Mouse (Mus musculus): ENCODE measurements around the gene Efcab5.
"Not testable (repeated sequence)": the region's sequence is repeated elsewhere in the genome, so short reads cannot be mapped to it uniquely, and the experiment has no call there.

The Efcab5 gene

DNA sequence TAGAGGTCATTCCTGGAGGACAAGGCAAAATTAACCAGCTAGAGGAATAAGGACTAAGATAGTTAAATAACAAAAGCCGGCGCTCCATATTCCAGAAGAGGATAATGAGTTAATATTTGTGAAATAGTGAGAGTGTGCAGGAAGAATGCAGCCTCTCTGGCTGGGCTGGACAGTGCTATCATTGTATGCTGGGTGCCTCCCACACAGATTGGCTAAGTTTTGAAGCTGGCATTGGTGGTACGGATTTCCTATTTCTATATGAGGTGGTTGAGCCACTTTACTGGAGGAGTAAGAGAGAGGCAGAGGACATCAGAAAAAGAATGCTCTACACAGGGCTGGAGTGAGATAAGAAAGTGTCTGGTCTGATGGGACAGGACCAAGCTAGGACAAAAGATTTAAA is 9.0 kb downstream of the Efcab5 start:
- no peak for DNase-seq (ENCODE audit: low read depth, low spot score)

DNA sequence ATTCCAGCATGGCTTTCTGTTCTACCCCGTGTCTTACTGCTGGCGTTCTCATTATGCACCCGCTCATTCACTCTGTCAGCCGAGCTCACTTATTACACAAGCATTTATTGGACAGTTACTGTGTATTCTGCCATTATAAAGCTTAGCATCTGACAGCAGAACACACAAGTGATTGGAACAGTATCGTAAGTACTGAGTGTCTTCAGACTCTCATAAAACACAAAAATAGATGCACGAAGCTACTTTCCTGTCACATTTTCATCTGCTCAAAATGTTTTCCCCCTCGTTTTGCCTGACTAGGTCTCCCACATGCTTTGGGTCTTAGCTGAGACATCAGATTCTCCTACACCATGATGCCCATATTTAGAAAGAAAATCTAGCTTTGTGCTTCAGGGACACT is 14.2 kb downstream of the Efcab5 start:
- no peak for DNase-seq (ENCODE audit: low read depth, low spot score)

DNA sequence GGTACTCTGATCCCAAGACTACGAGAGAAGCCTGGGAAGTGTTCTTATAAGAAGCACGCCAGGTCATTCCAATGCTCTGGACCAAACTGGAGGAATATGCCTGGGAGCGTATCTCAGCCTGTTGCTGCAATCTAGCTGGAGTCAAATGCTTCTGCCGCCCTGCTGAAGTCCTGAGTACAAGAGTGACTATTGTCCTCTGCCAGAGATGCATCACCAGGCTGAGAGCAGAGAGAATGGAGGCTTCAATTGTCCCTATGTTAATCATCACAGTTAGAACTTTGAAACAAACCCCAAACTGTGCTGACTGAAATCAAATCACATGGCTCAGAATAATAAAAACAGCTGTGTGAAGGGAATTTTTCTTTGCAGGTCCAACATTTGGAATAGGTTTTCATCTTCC is 15.0 kb downstream of the Efcab5 start:
- no peak for DNase-seq (ENCODE audit: low read depth, low spot score)

DNA sequence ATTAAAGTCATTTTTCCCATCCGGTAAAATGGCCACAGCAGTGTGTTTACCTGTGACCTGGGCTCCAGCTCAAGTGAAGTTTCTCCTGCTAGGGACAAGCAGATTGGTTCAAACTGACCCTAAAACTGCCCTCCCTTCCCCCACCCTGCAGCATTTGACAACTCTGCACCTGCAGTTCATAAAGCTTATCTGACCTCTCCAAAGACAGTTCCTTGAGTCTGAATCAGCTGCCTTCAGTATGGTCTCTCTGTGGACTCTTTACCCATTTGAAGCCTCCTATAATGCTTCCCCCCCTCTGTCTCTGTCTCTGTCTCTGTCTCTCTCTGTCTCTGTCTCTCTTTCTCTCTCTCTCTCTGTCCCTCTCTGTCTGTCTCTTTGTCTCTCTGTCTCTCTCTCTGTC is 28.0 kb downstream of the Efcab5 start:
- no peak for DNase-seq (ENCODE audit: low read depth, low spot score)

DNA sequence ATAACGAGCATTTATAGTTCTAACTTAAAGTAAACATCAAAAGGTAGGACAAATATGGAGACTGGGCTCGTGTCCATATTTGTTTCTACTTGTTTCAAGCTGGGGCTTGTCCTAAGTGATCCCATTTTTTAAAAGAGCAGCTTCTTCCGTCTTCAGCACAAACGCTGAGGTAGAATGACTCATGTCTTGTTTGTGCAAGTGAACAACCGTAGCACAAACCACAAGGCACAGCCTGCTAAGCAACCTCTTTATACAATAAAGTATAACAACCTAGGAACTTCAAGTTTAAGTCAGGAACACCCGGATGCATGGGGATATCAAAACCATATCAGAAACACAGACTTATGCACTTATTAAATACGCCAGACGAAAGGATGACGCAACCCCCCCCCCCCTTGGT is 28.4 kb downstream of the Efcab5 start:
- no peak for DNase-seq (ENCODE audit: low read depth, low spot score)

DNA sequence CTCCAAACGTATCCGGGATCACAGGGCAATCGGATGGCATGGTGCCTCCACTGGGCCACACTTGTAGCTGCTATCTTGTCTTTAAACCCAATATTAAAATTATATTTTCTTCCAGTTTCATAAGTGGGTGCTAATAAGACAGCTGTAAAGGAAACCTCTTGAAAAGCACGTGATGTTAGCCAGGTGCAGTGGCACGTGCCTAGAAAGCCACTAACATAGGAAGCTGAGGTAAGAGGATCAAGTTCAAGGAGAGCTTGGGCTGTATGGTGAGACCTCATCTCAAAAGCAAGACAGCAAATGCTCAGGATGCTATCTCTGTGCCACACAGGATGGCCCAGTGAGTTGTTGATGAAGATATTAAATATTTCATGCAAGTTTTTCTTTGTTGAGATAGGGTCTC is 34.6 kb downstream of the Efcab5 start:
- DNase-seq (ENCODE audit: low read depth, low spot score), result no peak

DNA sequence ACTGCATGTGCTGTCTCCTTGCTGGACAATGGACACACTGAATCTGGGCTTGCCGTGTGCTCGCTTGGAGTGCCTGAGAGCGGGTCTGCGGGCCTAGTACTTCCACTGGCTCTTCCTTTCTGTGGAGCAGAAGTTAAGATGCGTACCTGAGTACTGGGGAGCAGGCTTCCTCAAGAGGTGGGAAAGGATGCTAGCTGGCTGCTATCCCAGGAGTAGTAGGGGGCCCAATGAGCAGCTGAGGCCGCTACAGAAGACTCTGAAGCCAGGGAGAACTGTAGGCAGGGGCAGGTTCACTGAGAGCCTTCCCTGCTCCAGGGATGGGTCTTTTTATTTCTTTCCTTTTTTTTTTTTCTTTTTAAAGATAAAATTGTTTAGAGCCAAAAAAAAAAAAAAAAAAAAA is 38.0 kb downstream of the Efcab5 start:
- no peak for DNase-seq (ENCODE audit: low read depth, low spot score)

DNA sequence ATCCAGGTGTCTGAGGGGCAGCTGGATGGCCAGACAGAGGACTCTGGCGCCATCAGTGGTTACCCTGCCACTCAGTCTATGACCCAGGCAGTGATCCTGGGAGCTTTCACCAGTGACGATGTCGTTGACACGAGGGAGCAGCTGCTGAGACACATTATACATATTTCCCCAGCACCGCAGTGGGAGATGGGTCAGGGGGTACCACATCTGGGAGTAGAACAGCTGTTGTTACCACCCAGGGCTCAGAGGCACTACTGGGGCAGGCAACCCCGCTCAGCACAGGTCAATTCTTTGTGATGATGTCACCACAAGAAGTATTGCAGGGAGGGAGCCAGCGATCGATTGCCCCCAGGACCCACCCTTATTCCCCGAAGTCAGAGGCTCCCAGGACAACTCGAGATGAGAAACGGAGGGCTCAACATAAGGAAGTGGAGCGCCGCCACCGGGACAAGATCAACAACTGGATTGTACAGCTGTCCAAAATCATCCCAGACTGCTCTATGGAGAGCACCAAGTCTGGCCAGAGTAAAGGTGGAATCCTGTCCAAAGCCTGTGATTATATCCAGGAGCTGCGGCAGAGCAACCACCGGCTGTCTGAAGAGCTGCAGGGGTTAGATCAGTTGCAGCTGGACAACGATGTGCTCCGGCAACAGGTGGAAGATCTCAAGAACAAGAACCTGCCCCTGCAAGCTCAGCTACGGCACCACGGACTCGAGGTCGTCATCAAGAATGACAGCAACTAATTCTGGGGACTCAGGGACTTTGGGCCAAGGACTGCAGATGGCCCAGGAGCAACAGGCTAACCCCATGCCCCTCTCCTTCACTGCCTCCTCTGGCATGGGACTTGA is 38.8 kb downstream of the Efcab5 start:
- DNase-seq (ENCODE audit: low read depth, low spot score), result not testable (repeated sequence)

DNA sequence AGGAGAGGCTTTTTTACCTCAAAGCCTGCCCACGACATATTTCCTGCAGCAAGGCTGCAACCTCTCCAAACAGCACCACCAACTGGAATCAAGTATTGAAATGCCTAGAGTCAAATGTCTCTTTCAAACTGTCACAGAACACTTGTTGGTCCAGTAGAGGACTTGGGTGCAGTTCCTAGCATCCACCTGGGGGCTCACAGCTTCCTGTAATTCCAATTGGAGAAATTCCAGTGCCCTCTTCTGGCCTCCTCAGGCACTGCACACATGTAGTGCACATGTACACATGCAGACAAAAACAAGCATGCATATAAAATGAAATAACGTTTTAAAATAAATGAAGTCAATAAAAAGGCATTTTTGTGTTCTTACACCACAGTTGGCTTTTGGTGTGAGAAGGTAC is 40.0 kb downstream of the Efcab5 start:
- no peak for DNase-seq (ENCODE audit: low read depth, low spot score)

DNA sequence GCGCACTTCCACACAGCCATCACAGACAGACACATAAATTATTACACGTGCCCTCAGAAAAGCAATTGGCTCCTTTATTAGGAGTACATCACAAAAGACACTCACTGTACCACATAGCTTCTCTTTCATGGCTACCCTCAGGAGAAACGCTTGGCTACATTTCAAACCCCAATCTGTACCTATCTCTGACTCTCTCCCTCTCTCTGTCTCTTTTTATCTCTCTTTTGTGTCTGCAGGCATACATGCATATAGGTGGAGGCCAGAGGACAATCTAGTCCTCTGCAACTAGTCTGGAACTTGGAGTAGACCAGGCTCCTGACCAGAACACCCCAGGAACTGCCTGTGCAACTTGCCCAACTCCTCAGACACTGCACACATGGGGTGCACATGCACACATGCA is 41.0 kb downstream of the Efcab5 start:
- no peak for DNase-seq (ENCODE audit: low read depth, low spot score)

DNA sequence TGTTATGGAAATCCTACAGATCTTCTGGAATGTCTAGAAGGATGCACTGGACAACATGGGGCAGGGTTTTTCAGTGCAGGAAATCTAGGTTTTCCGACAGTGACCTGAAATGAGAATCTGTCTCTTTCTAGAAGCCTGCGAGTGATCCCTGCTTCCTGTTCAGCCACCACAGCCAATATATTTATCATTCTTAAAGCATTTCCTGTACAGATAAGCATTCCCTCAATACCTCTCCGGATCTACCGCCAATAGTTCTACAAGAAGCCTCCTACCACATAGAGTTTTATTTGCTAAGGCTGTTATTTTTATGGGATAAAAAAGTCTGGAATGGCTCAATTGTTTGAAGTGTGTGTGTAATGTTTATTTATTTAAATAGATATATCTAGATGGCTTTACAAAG is 43.3 kb downstream of the Efcab5 start:
- no peak for DNase-seq (ENCODE audit: low read depth, low spot score)

DNA sequence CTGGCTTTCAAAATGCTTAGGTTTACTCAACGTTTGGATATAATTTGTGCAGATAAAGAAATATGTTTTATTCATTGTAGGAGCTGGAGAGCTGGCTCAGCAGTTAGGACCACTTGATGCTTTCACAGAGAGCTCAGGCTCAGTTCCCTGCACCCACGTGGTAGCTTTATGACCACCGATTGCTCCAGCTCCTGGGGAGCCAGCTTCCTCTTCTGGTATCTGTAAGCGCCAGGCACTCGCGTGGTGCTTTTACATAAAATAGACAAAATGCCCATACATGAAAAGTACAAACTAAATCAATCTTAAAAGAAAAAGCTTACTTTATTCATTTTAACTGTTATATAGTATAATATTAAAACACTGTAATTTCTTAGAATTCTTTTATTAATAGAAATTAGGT is 46.8 kb downstream of the Efcab5 start:
- no peak for DNase-seq (ENCODE audit: low read depth, low spot score)

DNA sequence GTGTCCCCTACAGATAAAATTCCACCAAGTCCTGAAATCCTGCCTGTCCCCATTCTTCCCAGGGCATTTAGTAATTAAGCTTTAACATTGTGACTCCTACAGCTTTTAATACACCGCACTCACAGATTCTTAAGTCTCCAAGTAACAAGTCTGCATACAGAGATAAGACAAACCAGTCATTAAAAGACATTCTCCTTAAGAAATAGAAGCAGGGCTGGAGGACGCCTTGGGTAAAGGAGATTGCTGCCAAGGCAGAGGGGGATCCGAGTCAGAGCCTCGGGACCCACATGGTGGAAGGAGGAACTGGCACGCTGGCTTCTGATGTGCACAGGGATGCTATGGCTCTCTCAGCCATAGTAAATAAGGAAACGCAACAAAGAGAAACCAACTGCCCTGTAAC is 48.8 kb downstream of the Efcab5 start:
- DNase-seq (ENCODE audit: low read depth, low spot score), result no peak

DNA sequence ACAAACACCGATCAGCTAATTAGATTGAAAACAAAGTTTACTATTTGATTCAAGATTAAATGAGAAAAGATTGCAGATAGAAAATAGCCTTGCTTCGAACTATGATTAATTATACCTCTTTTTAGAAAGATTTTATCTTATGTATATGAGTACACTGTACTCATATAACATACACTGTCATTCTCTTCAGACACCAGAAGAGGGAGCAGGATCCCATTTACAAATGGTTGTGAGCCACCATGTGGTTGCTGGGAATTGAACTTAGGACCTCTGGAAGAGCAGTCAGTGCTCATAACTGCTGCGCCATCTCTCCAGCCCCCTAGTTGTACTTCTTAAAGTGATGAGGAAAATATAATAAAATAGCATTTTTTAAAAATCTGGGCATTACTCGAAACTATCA is 55.3 kb downstream of the Efcab5 start:
- DNase-seq (ENCODE audit: low read depth, low spot score), result no peak

DNA sequence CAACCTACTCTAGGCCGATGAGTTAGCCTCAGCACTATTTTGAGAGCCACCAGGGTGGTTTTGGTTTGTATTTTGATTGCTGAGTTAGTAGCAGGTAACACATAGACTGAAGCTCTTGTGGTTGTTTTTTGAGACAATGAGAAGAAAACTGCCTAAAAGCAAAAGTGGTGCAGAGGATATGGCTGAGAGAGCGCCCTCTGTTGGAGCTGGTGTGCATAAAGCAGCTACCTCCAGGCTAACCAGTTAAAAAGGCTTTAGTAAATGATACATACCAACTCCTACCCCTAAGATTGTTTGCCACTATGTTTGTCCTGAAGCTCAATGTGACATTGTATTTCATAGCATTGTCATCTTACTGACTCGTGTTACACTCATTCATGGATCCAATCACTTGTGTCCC is 56.2 kb downstream of the Efcab5 start:
- DNase-seq (ENCODE audit: low read depth, low spot score), result peak; percentile 8

DNA sequence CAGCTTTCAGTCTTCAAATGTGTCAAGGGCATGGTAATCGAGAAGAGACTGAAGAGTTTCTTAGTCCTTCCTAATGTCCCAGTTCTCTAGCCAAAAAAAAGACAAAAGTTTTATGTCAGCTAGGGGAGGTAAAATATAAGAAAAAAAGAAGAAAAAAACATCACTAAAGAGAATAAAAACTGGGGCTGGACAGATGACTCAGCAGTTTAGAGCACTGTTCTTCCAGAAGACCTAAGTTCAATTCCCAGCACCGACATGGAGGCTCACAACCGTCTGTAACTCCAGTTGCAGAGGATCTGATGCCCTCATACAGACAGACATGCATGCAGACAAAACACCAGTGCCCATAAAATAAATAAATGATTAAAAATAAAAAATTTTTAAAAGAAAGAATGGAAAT is 60.2 kb downstream of the Efcab5 start:
- no peak for DNase-seq (ENCODE audit: low read depth, low spot score)

DNA sequence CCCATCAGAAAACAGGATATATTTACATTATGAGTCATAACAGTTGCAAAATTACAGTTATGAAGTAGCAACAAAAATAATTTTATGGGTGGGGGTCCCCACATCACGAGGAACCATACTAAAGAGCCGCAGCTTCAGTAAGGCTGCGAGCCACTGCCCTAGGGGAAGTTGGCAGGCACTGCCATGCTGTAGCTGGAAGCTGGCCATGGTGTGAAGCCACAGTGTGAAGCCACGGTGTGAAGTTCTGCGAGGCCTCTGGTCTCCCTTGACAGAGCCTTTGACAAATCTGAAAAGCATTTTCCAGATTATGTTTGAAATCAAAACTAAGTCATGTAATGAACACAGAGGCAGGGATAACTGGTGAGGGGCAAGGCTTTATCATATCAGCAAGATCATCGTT is 77.6 kb downstream of the Efcab5 start:
- no peak for DNase-seq (ENCODE audit: low read depth, low spot score)

DNA sequence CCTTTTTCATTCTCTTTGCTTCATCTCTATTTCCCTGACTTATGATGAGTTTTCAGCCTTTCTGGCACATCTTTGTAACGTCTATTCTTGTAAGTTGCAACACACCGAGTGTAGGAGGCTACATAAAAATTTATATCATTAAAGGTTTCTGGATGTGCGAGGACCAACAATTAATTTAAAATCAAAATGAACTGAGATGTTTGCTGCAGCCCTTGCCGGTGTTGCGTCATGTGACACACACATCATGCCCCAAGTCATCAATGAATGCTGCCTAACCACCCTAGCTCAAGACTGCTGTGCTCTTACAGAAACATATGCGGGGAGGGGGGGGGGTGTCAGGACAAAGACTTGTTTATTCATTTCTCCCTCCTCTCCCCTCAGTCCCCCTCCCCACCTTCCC is 80.3 kb downstream of the Efcab5 start:
- no peak for DNase-seq (ENCODE audit: low read depth, low spot score)

DNA sequence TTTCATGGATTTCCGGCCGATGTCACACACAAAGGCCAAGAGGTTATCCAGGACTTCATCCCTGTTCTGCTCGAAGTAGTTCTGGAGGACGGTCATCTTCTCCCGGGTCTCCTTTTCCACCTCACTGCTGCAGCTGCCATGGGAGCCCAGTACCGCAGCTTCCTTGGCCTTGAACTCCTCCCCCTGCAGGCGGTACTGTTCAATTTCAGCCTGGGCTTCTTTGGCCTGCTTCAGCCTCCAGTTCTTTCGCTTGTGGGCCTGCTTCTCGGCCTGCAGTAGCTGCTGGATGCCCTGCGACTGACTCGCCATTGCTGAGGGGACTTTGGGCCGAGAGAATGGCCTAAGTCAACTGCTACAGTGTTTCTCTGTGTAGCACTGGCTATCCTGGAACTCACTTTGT is 80.9 kb downstream of the Efcab5 start:
- not testable (repeated sequence) for DNase-seq (ENCODE audit: low read depth, low spot score)

DNA sequence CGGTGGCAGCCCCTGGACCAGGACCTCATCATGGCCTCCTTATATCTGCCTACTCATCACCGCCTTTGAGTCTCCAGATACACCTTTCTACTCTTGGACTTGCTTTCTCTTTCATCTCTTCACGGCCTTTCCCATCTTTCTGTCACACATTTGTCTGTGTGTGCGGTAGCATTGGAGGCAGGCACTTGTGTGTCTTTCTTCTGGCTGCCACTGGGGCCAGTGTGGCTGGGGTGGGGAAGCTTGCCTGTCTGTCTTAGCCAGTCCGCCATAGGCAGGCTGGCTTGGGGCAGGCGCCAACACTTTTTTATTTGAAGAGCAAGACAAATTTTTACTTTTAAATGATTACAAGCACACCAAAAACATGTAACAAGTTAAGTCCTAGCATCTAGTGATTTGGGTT is 81.8 kb downstream of the Efcab5 start:
- DNase-seq (ENCODE audit: low read depth, low spot score), result no peak

DNA sequence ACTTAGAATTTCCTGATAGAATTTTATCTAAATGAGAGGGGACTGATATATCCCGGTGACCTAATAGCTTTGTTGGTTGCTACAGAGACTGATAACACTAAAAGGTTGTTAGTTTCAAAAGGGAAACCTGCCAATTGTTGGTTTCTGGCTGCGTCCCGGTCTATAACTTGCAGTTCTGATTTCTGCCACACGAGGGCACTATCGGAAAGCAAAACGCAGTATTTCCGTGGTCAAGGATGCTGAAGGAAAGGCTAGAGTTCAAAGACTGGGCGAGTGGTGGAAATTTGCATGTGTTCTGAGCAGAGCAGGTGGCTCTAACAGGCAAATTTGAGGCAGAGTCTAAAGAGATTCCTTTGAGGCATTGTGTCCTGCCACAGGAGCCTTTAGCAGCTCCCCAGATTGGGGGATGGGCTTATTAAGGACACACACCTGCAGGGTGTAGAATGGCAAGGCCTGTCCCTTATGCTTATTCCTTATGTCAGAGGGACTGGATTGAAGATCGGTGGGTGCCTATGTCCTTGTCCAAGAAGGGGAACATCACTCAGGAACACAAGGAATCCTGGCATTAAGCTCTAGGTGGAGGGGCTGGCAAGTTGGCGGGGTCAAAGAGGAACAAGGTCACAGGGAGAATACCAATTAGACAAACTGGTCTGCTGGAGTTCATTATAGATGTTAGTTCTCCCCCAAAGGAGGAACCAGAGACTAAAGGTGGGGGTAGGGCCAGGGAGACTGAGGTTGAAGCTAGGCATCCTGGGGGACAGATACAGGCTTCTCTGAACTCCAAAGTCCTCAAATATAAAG is 88.4 kb downstream of the Efcab5 start:
- DNase-seq (ENCODE audit: low read depth, low spot score), result peak; percentile 43

DNA sequence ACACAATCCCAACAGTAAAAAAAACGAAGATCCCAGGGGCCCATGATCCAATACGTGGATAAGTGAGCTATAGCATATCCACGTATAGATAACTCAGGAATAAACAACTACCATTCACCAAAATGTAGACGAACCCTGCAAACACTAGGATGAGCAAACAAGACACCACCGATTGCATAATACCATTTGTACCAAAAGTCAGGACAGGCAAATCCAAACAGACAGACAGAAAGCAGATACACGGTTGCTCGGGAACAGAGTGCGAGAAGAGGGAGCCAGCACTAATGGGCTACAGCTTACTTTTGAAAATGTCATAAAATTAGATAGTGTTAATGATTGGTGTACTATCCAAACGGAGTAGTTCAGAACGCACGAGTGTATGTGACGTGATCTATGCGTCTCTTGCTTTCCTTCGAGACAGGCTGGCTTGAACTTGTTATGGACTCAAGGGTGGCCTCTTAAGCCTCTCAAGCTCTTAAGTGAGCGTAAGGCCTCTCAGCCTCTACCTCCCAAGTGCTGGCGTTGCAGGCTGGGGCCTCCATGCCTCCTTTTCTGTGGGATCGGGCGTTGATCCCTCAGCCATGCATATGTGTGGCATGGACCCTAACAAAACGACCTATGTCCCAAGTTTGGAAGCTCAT is 90.3 kb downstream of the Efcab5 start:
- no peak for DNase-seq (ENCODE audit: low read depth, low spot score)

DNA sequence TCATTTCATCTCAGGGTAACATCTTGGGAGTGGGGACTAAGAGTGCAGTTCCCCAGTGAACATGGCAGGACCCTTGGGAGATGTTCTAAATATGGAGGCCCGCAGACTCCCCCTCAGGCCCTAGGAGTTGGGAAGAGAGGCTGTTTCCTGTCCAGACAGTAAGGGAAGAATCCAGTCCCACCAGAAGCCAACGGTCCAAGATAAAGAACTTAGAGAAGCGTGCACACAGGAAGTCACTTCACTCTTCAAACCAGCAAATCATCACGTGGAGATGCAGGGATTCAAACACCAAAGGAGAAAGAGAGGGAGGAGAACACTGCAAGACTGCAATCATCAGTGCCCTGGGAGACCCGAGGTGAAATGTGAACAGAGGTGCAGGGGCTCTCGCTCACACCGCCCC is 91.8 kb downstream of the Efcab5 start:
- DNase-seq (ENCODE audit: low read depth, low spot score), result no peak
